Mouse (Mus musculus): ENCODE data around the gene Dynlt1a.
"Not testable (repeated sequence)": the region's sequence is repeated elsewhere in the genome, so short reads cannot be mapped to it uniquely, and the experiment has no call there.

Dynlt1a gene

GRCm38 (mm10) chr17:6289045-6289444 lies 28.3 kb downstream of the Dynlt1a start:
- DNase-seq (ENCODE audit: low read depth, low spot score), result not testable (repeated sequence)

- DNase-seq (ENCODE audit: low read depth, low spot score), result not testable (repeated sequence)
Measured at GRCm38 (mm10) chr17:6286169-6286568, 31.1 kb downstream of the Dynlt1a start.

DNA sequence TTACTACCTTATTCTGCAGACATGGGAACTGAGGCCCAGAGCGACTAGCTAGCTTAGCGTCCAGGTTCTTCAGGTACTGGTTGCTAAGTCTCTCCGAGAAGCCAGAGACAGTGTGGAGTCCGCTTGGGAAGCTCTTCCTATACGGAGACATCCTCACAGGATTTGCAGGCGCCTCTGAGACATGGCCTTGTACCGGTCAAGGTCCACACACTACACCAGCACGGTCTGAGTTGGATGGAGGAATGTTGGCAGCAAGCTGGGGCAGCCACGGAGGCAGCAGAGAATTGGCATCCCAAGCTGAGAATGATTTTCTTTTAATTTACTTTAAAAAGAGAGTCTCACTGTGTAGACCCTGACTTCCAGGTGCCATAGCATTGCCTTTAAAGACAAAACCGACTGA lies 34.2 kb downstream of the Dynlt1a start:
- not testable (repeated sequence) for DNase-seq (ENCODE audit: low read depth, low spot score)

DNA sequence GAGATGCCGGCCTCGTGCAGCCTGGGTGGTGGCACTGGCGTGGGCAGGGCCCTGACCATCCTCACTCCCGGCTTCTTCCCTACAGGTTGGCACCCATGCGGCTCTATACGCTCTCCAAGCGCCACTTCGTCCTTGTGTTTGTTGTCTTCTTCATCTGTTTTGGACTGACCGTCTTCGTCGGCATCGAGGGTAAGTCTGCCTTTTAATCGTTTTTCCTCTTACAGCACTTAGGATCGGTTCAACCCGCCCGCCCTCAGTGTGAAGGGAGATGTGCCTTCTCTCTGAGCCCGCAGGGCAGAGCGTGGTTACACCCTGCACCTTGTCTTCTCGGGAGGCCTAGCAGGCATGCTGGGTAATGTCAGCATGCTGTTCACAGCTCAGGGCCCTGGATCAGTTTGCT lies 36.8 kb downstream of the Dynlt1a start:
- DNase-seq (ENCODE audit: low read depth, low spot score), result not testable (repeated sequence)

GRCm38 (mm10) chr17:6279772-6280171 lies 37.5 kb downstream of the Dynlt1a start:
- not testable (repeated sequence) for DNase-seq (ENCODE audit: low read depth, low spot score)

DNA sequence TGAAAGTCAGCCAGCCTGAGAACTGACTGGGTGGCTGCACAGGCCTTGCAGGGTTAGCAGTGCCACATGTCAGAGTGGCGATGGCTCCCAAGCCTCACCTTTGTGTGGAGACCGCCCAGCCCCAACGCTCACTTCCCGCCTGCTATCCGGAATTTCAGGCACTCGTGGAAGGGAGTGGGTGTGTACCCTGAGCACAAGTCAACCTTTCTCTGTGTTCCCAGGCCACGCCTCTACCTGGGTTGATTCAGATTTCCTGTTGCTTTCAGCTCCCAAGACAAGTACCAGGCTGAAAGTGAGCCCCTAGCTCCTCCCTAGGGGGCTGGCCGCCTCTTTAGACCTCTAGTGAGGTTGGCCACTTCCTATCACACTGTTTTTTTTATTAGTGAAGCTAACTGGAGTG lies 38.1 kb downstream of the Dynlt1a start:
- DNase-seq (ENCODE audit: low read depth, low spot score), result not testable (repeated sequence)

- not testable (repeated sequence) for DNase-seq (ENCODE audit: low read depth, low spot score)
Measured at GRCm38 (mm10) chr17:6274693-6275092, 42.6 kb downstream of the Dynlt1a start.

DNA sequence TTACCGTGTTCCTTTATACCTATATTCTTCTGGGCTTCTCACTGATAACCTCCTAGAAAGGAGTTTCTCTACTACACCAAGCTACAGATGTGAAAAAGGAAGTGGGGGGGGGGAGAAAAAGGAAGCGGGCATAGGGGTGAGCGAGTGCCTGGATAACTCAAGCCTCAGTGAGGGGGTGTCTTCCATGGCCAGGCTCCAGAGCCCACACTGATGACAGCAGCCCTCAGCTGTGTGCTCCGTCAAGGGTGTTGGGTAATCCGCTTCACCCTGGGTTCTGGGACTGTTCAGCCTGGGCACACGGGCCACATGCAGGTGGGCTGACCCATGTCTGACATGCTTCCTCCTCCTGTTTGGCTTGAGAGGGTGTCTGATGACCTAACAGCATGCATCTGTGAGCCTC lies 45.3 kb downstream of the Dynlt1a start:
- DNase-seq (ENCODE audit: low read depth, low spot score), result not testable (repeated sequence)

- not testable (repeated sequence) for DNase-seq (ENCODE audit: low read depth, low spot score)
Measured at GRCm38 (mm10) chr17:6270840-6271239, 46.5 kb downstream of the Dynlt1a start.

DNA sequence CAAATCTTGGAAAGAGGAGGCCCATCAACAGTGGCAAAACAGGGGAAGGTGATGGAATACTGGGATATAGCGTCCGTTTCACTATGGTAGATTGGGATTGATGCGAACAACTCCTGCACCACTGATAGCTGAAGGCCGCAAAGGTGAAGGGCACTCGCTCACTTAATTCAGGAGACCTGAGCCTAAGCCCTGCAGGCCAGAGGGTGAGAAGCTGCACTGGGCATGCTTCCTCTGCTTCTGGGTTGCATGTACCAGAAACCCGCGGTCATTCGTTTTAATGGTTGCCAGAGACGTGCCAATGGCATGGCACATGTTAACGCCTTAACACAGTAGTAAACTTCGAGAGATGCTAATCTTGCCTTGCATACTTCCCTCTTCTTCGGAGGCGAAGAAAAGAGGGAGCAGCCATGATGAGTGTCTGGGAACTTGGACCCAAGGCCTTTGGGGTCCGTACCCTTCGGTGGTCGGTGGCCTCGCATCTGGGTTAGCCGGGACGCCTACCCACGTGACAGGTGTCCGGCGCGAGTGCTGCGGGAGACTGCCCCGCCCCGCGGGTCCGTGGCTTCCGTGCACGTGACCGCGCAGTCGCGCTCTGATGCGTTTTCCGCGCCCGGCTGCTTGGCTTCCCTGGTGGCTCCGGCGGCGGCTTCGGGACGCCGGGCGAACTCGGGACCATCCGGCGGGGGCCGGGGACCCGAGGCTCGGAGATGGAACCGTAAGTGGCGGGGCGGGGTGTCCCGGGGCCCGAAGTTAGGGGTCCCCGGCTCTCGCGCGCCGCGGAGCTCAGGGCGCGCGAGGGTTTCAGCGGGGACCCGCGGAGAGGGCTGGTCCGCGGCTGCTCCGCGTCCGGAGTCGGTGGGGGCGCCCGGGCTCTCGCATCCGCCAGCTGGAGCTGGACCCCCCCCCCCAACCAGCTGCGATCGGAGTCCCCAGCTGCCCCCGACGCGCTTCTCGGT lies 47.1 kb downstream of the Dynlt1a start:
- not testable (repeated sequence) for DNase-seq (ENCODE audit: low read depth, low spot score)

- not testable (repeated sequence) for DNase-seq (ENCODE audit: low read depth, low spot score)
Measured at GRCm38 (mm10) chr17:6257070-6257456, 60.2 kb downstream of the Dynlt1a start.

DNA sequence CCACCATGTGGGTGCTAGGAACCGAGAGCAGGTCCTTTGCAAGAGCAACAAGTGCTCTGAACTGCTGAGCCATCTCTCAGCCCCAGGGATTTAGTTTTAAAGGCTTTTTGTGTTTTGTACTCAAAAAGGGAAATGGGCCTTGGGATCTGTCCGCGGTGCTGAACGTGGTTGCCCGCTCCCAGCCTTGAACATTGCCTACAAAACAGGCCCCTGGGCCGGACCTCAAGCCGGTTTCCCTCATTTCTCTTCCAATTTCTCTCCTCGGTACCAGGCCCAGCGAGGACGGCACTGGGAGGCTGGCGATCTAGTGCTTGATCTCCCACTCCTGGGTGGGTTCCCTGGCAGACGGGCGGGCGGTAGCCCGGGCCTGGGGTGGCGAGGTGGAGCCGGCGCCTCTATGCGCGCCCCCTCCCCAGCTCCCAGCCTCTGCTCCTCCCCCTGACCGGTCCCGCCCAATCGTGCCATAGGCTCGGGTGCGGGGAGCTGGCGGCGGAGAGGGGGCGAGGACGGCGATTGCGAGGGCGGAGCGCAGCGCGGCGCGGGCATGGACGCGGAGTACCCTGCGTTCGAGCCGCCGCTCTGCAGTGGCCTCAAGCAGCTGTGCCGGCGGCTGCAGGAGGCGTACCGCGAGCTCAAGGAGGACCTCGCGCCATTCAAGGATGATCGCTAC lies 60.8 kb downstream of the Dynlt1a start, which contains the start of gene Tmem181a:
TSS of gene Tmem181a (plus strand) at position 461 of the 670 bp plus-strand sequence.
- DNase-seq (ENCODE audit: low read depth, low spot score), result not testable (repeated sequence)

Data from mesoderm, embryonic 11.5 days (tissue).